Mouse (Mus musculus): ENCODE measurements around the gene Cnpy1. TPM values are rescaled to one million over a fixed set of nuclear protein-coding genes. Genes with fewer than 3 reads are reported as not detected.
A peak's percentile ranks its signal among the peaks of the same experiment; 100 is the strongest.

Gene Cnpy1
- total and polyA plus RNA-seq, 3 experiments: not detected

DNA sequence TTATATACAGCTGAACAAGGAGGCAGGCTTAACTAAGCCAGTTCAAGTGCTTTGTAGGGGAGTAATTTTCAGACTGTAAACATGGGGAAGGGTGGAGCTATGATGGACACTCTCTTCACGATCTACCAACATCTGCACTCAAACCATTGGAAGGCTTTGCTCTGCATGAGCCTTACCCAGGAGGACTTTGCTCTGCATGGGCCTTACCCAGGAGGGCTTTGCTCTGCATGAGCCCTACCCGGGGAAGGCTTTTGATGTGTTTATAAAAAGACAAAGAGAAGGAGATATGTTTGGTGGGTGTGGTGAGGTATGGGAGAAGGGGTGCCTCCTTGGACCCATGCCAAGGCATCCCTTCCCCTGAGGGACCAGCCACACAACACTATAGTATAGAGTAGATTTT lies 31.7 kb upstream of the Cnpy1 start:
- intact Hi-C loops (cut with DNase I): no loop called here
- Histone ChIP-seq H3K79me2 (replicated peaks; ENCODE audit: control insufficient read depth, insufficient read depth, low read length) (no peaks in the 10 kb centered on the region), H3K27me3 (ENCODE audit: control insufficient read depth, insufficient read depth, low read length) (no peaks in the 10 kb centered on the region), H3K9ac (ENCODE audit: low read depth, low read length) (no peak overlapping the region), H3K27ac (no peak overlapping the region), H3K4me3 (no peak overlapping the region), H3K4me1 (ENCODE audit: control insufficient read depth, insufficient read depth, low read length) (no peaks in the 10 kb centered on the region), H3K36me3 (ENCODE audit: control insufficient read depth, insufficient read depth, low read length) (no peaks in the 10 kb centered on the region)
- 47% methylated on average over 2 of the region's 2 CpGs for WGBS
- no peak for TF ChIP-seq EP300 (IDR thresholded peaks at IDR 0.05; ENCODE audit: insufficient read depth, low read depth, low read length)
- TF ChIP-seq POLR2A (IDR thresholded peaks at IDR 0.05; ENCODE audit: insufficient read depth, low read depth, low read length): no peak
- no peak for TF ChIP-seq CTCF (IDR thresholded peaks at IDR 0.05)
- no peak for DNase-seq

- H3K79me2 ChIP-seq (replicated peaks; ENCODE audit: control insufficient read depth, insufficient read depth, low read length): no peaks in the 10 kb centered on the region
- WGBS: 60% methylated on average over 2 of the region's 2 CpGs
These were observed 27.2 kb upstream of the Cnpy1 start for GRCm38 (mm10) chr5:28272836-28273235.

DNA sequence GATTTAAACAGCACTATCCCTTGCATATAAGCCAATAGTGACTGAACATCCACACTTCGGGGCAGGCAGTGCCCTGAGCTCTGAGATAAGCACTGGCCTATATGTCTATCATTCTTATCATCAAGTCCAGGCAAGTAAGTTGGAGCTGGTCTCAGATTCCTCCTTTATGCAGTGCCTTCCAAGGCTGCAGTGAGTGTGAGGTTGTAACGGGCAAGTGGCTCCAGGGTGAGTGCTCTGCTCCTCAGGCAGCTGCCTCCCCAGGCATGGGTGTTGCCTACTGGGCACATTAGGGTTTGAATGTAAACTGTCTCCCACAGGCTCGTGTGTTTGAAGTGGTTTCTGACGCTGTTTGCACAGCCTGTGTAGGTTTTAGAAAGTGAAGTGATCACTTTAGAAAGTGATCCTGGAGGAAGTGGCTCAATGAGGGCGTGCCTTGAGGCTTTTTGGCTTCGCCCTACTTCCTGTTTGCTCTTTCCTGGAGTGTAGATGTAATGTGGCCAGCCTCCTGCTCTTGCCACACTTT lies 23.9 kb upstream of the Cnpy1 start:
- Histone ChIP-seq H3K27me3 (ENCODE audit: control insufficient read depth, insufficient read depth, low read length) (no peaks in the 10 kb centered on the region), H3K9ac (ENCODE audit: low read depth, low read length) (no peak overlapping the region), H3K79me2 (replicated peaks; ENCODE audit: control insufficient read depth, insufficient read depth, low read length) (no peaks in the 10 kb centered on the region), H3K4me1 (ENCODE audit: control insufficient read depth, insufficient read depth, low read length) (no peaks in the 10 kb centered on the region), H3K27ac (no peak overlapping the region), H3K36me3 (ENCODE audit: control insufficient read depth, insufficient read depth, low read length) (no peaks in the 10 kb centered on the region), H3K4me3 (no peak overlapping the region)
- 38% methylated on average over 6 of the region's 6 CpGs for WGBS
- intact Hi-C loops (cut with DNase I): no loop called here
- TF ChIP-seq CTCF (IDR thresholded peaks at IDR 0.05) (no peak), POLR2A (IDR thresholded peaks at IDR 0.05; ENCODE audit: insufficient read depth, low read depth, low read length) (no peak), EP300 (IDR thresholded peaks at IDR 0.05; ENCODE audit: insufficient read depth, low read depth, low read length) (no peak)
- peak in 1 of 2 experiments; percentile 19 for DNase-seq

More at GRCm38 (mm10) chr5:28272836-28273235, 27.2 kb upstream of the Cnpy1 start:
- Histone ChIP-seq H3K36me3 (ENCODE audit: control insufficient read depth, insufficient read depth, low read length) (no peaks in the 10 kb centered on the region), H3K27me3 (ENCODE audit: control insufficient read depth, insufficient read depth, low read length) (no peaks in the 10 kb centered on the region), H3K9ac (ENCODE audit: low read depth, low read length) (no peak overlapping the region), H3K27ac (no peak overlapping the region), H3K4me1 (ENCODE audit: control insufficient read depth, insufficient read depth, low read length) (no peaks in the 10 kb centered on the region), H3K4me3 (no peak overlapping the region)
- TF ChIP-seq EP300 (IDR thresholded peaks at IDR 0.05; ENCODE audit: insufficient read depth, low read depth, low read length): no peak
- no peak for TF ChIP-seq CTCF (IDR thresholded peaks at IDR 0.05)
- TF ChIP-seq POLR2A (IDR thresholded peaks at IDR 0.05; ENCODE audit: insufficient read depth, low read depth, low read length): no peak
- DNase-seq: no peak
- intact Hi-C loops (cut with DNase I): no loop called here

DNA sequence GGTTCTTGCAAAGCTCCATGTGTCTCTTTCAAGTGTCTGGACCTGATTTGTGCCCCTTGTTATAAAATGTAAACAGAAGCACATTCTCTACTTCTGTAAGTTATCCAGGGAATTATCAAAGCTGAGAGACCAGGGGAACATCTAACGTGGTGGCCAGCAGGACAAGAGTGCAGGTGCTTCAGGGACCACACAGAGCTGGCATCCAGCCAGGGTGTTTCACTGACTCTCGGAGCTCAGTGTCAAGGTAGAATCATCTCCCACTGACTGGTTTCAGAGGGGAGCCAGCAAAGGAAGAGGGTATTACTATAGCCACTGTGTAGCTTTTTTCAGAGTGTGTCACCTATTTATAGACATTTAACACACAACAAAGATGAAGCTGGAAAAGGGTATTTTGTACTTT lies 22.0 kb upstream of the Cnpy1 start:
- DNase-seq: no peak
- 40% methylated on average over 2 of the region's 2 CpGs for WGBS
- H3K27me3 ChIP-seq (ENCODE audit: control insufficient read depth, insufficient read depth, low read length): no peaks in the 10 kb centered on the region

DNA sequence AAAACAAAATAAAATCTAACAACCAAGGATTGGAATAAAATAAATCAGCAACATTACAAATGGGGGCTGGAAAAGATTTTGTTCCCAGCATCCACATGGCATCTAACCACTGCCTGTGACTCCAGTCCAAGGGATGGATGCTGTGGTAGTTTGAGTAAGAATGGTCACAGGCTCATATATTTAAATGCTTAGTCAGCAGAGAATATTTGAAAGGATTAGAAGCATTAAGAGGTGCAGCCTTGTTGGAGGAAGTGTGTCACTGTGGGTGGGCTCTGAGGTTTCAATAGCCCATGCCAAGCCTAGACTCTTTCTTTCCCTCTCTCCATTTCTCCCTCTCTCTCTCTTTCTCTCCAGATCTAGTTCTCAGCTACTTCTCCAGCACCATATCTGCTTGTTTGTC lies 20.0 kb upstream of the Cnpy1 start:
- DNase-seq: no peak
- Histone ChIP-seq H3K27ac (no peak overlapping the region), H3K79me2 (replicated peaks; ENCODE audit: control insufficient read depth, insufficient read depth, low read length) (no peaks in the 10 kb centered on the region), H3K27me3 (ENCODE audit: control insufficient read depth, insufficient read depth, low read length) (no peaks in the 10 kb centered on the region), H3K4me1 (ENCODE audit: control insufficient read depth, insufficient read depth, low read length) (no peaks in the 10 kb centered on the region), H3K9ac (ENCODE audit: low read depth, low read length) (no peak overlapping the region), H3K4me3 (no peak overlapping the region), H3K36me3 (ENCODE audit: control insufficient read depth, insufficient read depth, low read length) (no peaks in the 10 kb centered on the region)
- TF ChIP-seq POLR2A (IDR thresholded peaks at IDR 0.05; ENCODE audit: insufficient read depth, low read depth, low read length) (no peak), EP300 (IDR thresholded peaks at IDR 0.05; ENCODE audit: insufficient read depth, low read depth, low read length) (no peak), CTCF (IDR thresholded peaks at IDR 0.05) (no peak)
- intact Hi-C loops (cut with DNase I): no loop called here

More for the DNA sequence above, 22.0 kb upstream of the Cnpy1 start:
- Histone ChIP-seq H3K79me2 (replicated peaks; ENCODE audit: control insufficient read depth, insufficient read depth, low read length) (no peaks in the 10 kb centered on the region), H3K4me1 (ENCODE audit: control insufficient read depth, insufficient read depth, low read length) (no peaks in the 10 kb centered on the region), H3K4me3 (no peak overlapping the region), H3K27ac (no peak overlapping the region), H3K9ac (ENCODE audit: low read depth, low read length) (no peak overlapping the region), H3K36me3 (ENCODE audit: control insufficient read depth, insufficient read depth, low read length) (no peaks in the 10 kb centered on the region)
- TF ChIP-seq CTCF (IDR thresholded peaks at IDR 0.05) (no peak), POLR2A (IDR thresholded peaks at IDR 0.05; ENCODE audit: insufficient read depth, low read depth, low read length) (no peak), EP300 (IDR thresholded peaks at IDR 0.05; ENCODE audit: insufficient read depth, low read depth, low read length) (no peak)
- intact Hi-C loops (cut with DNase I): no loop called here

DNA sequence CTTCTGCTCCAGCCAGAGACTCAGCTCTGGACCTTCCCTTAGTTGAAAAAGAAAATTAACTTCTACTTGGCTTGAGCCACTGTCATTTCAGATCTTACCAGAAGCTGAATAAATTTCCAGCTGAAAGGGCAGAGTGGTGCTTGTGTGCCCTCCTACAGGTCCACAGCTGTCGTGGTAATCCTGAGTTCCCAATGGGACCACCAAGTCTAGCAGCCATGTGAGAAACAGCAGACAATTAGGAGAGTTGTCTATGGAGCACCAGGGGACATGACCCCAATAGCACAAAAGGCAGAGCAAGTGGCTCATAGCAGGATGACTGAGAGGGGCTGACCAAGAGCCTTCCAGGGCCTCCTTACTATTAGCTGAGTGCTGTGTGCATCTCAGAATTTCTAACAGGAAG lies 18.2 kb upstream of the Cnpy1 start:
- WGBS: 70% methylated on average over 1 of the region's 1 CpGs
- H3K4me1 ChIP-seq (ENCODE audit: control insufficient read depth, insufficient read depth, low read length): no peaks in the 10 kb centered on the region
- H3K27ac ChIP-seq: no peak overlapping the region
- H3K79me2 ChIP-seq (replicated peaks; ENCODE audit: control insufficient read depth, insufficient read depth, low read length): no peaks in the 10 kb centered on the region
- H3K36me3 ChIP-seq (ENCODE audit: control insufficient read depth, insufficient read depth, low read length): no peaks in the 10 kb centered on the region
- no peak overlapping the region for H3K9ac ChIP-seq (ENCODE audit: low read depth, low read length)
- no peak overlapping the region for H3K4me3 ChIP-seq
- no peak for DNase-seq
- no peak for TF ChIP-seq POLR2A (IDR thresholded peaks at IDR 0.05; ENCODE audit: insufficient read depth, low read depth, low read length)
- no peak for TF ChIP-seq EP300 (IDR thresholded peaks at IDR 0.05; ENCODE audit: insufficient read depth, low read depth, low read length)
- TF ChIP-seq CTCF (IDR thresholded peaks at IDR 0.05): no peak
- intact Hi-C loops (cut with DNase I): no loop called here
- no peaks in the 10 kb centered on the region for H3K27me3 ChIP-seq (ENCODE audit: control insufficient read depth, insufficient read depth, low read length)

All from heart, adult 2 months (tissue).